Mouse (Mus musculus) neural tube, embryonic 12.5 days (tissue): ENCODE results near the gene Fhl3. TPM values are rescaled to one million over a fixed set of nuclear protein-coding genes. Genes with fewer than 3 reads are reported as not detected.

Experiments used
- ATAC-seq: fragments of 200-750 bp; cut with Nextera tagmentation; 2 replicates; pipeline ENCODE4 v1.8.0; 2017; ENCODE audit warnings: low read depth, mild to moderate bottlenecking, moderate TSS enrichment, moderate library complexity; ENCODE audit not compliant: low FRiP score
- H3K27ac ChIP-seq: fragments of 300-500 bp; sonication (generic); 2 replicates; pipeline ENCODE4 v1.5.1; 2016
- H3K27me3 ChIP-seq: fragments of 300-500 bp; sonication (generic); replicated peaks from 2 replicates; pipeline ENCODE4 v1.6.1; 2016; ENCODE audit warnings: mild to moderate bottlenecking
- H3K36me3 ChIP-seq: fragments of 300-500 bp; sonication (generic); 2 replicates; pipeline ENCODE4 v1.6.1; 2016; ENCODE audit warnings: mild to moderate bottlenecking
- H3K4me1 ChIP-seq: fragments of 300-500 bp; sonication (generic); 2 replicates; pipeline ENCODE4 v1.6.1; 2016
- H3K4me2 ChIP-seq: fragments of 300-500 bp; sonication (generic); replicated peaks from 2 replicates; pipeline ENCODE4 v1.6.1; 2016; ENCODE audit warnings: mild to moderate bottlenecking
- H3K4me3 ChIP-seq: fragments of 300-500 bp; sonication (generic); 2 replicates; pipeline ENCODE4 v1.5.1; 2016
- H3K9ac ChIP-seq: fragments of 300-500 bp; sonication (generic); 2 replicates; pipeline ENCODE4 v1.6.1; 2016; ENCODE audit warnings: mild to moderate bottlenecking
- H3K9me3 ChIP-seq: fragments of 300-500 bp; sonication (generic); 2 replicates; pipeline ENCODE4 v1.6.1; 2016; ENCODE audit warnings: mild to moderate bottlenecking
- WGBS: fragments of 180-500 bp; shearing (Covaris S2); methylation state at CpG from one replicate; pipeline ENCODE4 v1.1.7; 2016; 5-methylcytosine and 5-hydroxymethylcytosine counted together
- polyA plus RNA-seq: library from polyadenylated mRNA; unstranded; fragments of >200 nt; fragmentation: Nextera tagmentation; extraction: Ambion mirVana; gene quantifications from 2 replicates; pipeline ENCODE4 v1.2.1, GENCODE M21; 2016

The Fhl3 gene
- polyA plus RNA-seq, 1 experiment from 2014 or later = 1.6 TPM

DNA sequence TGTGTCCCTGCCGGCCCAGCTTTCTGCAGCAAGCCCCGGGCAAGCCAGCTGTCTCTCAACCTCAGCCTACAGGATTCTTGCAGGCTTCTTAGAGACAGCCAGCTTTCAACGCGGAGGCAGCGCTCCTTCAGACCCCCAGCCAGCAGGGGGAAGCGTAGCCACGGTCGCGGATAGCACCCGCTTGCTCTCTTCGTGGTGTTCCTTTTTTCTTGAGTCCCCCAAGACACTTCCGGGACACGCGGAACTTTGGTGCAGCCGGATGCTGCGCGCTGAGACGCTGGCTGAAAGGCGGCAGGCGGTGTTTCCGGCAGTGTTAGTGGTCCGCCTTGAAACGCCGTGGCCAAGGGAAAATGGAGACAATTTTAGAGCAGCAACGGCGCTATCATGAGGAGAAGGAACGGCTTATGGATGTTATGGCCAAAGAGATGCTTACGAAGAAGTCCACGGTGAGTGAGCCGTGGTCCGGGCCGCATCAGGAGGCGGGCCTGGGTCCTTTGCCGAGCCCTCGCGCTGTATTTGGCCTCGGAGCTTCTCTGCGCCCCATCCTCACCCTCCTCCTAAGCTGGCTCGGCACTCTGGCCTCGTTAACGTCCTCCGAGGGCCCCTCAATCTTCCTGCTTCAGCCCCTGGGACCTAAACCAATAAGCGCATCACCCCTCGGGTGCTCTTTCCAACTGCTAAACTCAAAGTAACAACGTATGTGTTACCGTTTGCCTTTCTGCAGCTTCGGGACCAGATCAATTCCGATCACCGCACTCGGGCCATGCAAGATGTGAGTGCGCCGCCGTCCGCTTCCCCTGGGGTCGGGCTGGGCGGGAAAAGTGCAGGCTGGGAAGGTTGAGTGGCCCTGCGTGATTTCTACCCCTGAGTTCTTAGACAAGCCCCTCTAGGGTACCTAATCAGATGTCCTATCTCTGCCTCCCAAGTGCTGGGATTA is 14.3 kb downstream of the Fhl3 start, which contains the start of gene Sf3a3:
Sf3a3 (plus strand) TSS at position 232 of the 937 bp plus-strand sequence.
- no peak within 1 kb of the TSS for H3K27ac ChIP-seq
- H3K9me3 ChIP-seq = no peaks in the 10 kb centered on the region
- peak; percentile 89 for ATAC-seq
- H3K4me3 ChIP-seq = peak within 1 kb of the TSS; percentile 92
- H3K9ac ChIP-seq = peak within 1 kb of the TSS; percentile 90
- WGBS = under 1% methylated on average over 57 of the region's 57 CpGs
- peaks cover 4% of the 10 kb centered on the region for H3K27me3 ChIP-seq
- peaks cover 32% of the 10 kb centered on the region for H3K36me3 ChIP-seq
- peak within 1 kb of the TSS; percentile 82 for H3K4me2 ChIP-seq
- H3K4me1 ChIP-seq = peaks cover 12% of the 10 kb centered on the region

GRCm38 (mm10) chr4:124719101-124719500 is 18.6 kb downstream of the Fhl3 start:
- no peak overlapping the region for H3K4me3 ChIP-seq
- H3K9me3 ChIP-seq = no peaks in the 10 kb centered on the region
- H3K27ac ChIP-seq = no peak overlapping the region
- WGBS = 93% methylated on average over 4 of the region's 4 CpGs
- H3K27me3 ChIP-seq = no peaks in the 10 kb centered on the region
- H3K36me3 ChIP-seq = peaks cover 70% of the 10 kb centered on the region
- no peak overlapping the region for H3K4me2 ChIP-seq
- peaks cover 8% of the 10 kb centered on the region for H3K4me1 ChIP-seq
- ATAC-seq = no peak
- no peak overlapping the region for H3K9ac ChIP-seq

DNA sequence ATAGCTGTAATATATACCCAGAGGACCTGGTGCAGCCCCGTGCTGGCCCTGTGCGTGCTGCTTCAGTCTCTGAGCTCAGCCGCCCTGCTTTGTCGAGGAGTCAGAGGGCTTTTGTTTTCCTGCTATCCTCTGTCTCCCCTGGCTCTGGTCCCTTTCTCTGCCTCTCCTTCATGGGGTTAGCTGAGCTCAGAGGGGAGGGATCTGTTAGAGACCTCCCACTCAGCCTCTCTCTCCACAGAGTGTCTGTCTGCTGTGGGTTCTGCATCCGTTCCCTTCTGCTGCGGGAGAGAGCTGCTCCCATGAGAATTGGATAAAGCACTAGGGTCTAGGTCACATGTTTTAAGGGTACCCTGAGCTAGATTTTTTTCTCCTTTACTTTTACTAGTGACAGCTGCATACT is 25.6 kb downstream of the Fhl3 start:
- Histone ChIP-seq H3K4me1 (no peaks in the 10 kb centered on the region), H3K27ac (no peak overlapping the region), H3K27me3 (no peaks in the 10 kb centered on the region), H3K4me2 (no peak overlapping the region), H3K9me3 (no peaks in the 10 kb centered on the region), H3K36me3 (peaks cover 94% of the 10 kb centered on the region), H3K9ac (no peak overlapping the region), H3K4me3 (no peak overlapping the region)
- no peak for ATAC-seq
- 92% methylated on average over 6 of the region's 6 CpGs for WGBS

DNA sequence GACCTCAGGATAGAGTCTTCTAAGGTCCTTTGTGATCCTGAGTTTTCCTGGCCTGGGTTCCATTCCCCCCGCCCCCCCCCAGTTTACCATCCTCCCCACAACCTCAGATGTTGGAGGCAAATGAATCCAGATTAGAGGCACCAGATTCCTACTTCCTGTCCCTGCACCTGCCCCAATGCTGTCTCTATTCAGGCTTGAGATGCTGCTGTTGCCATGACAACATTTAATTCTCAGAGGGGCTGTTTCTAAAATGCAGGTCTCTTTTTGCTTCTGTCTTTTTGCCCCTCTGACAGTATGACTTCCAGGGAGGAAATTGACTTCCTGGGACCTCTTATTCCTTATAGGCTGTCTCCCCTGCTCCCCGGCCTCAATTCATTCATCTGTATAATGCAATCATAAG is 36.5 kb downstream of the Fhl3 start:
- Histone ChIP-seq H3K36me3 (peaks cover 18% of the 10 kb centered on the region), H3K4me2 (0 out of 2 replicates have a peak overlapping the region, but pooled peaks have one; percentile 7), H3K4me1 (peaks cover 15% of the 10 kb centered on the region), H3K9ac (no peak overlapping the region), H3K27ac (no peak overlapping the region), H3K4me3 (no peak overlapping the region), H3K9me3 (no peaks in the 10 kb centered on the region), H3K27me3 (no peaks in the 10 kb centered on the region)
- 65% methylated on average over 2 of the region's 2 CpGs for WGBS
- ATAC-seq = no peak

DNA sequence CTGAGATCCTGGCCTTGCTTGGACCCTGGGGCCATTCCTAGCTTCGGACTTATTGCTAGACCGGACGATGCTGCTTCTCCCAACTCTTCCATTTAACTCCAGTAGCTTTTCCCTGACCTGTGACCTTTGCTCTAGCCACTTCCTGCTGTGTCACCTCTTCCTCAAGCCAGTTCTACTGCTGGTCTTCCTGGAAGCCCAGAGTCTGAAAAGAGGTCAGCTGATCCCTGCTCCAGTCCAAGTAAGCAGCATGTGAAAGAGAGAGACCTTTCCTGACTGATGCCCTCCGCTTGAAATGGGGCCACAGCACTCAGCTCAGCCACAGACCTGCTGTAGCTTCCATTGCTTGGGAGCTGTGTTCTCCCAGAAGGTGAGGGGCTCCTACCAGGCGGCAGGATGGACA is 37.0 kb downstream of the Fhl3 start:
- Histone ChIP-seq H3K4me3 (no peak overlapping the region), H3K9me3 (no peaks in the 10 kb centered on the region), H3K4me2 (no peak overlapping the region), H3K27ac (no peak overlapping the region), H3K27me3 (no peaks in the 10 kb centered on the region), H3K36me3 (peaks cover 13% of the 10 kb centered on the region), H3K9ac (no peak overlapping the region), H3K4me1 (peaks cover 20% of the 10 kb centered on the region)
- ATAC-seq = no peak
- 80% methylated on average over 5 of the region's 5 CpGs for WGBS

DNA sequence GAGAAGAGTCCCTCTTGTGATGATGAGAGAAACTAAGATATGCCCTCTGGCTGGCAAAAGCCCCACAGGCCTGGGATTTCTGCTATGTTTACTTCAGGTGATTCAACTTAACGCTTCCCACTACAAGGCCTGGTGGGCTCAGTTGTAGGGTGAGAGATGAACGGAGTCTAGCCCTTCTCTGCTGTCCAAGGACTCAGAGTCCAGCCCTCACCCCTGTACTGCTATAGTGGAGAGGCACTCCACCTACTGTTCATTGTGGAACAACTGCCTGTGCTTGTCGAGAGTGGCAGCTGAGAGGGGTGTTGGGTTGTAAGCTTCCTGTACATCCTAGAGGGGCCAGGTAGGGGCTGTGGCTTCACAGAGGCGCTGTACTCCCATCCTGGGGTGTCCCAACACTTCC is 37.5 kb downstream of the Fhl3 start:
- no peak overlapping the region for H3K4me2 ChIP-seq
- H3K4me3 ChIP-seq = no peak overlapping the region
- H3K36me3 ChIP-seq = peaks cover 8% of the 10 kb centered on the region
- H3K9ac ChIP-seq = no peak overlapping the region
- peaks cover 20% of the 10 kb centered on the region for H3K4me1 ChIP-seq
- ATAC-seq = no peak
- no peaks in the 10 kb centered on the region for H3K9me3 ChIP-seq
- WGBS = 63% methylated on average over 4 of the region's 4 CpGs
- no peaks in the 10 kb centered on the region for H3K27me3 ChIP-seq
- no peak overlapping the region for H3K27ac ChIP-seq

GRCm38 (mm10) chr4:124738783-124739182 is 38.3 kb downstream of the Fhl3 start:
- no peak overlapping the region for H3K9ac ChIP-seq
- no peaks in the 10 kb centered on the region for H3K9me3 ChIP-seq
- no peak for ATAC-seq
- H3K36me3 ChIP-seq = no peaks in the 10 kb centered on the region; the same call in 1 of the 2 replicates
- H3K27ac ChIP-seq = no peak overlapping the region
- no peak overlapping the region for H3K4me2 ChIP-seq
- H3K4me1 ChIP-seq = peaks cover 20% of the 10 kb centered on the region
- WGBS = 66% methylated on average over 1 of the region's 1 CpGs
- no peaks in the 10 kb centered on the region for H3K27me3 ChIP-seq
- no peak overlapping the region for H3K4me3 ChIP-seq

GRCm38 (mm10) chr4:124741376-124742343 is 41.2 kb downstream of the Fhl3 start, which contains the start of gene Inpp5b:
Gene Inpp5b, plus strand, starts transcription at chr4:124741850.
- Histone ChIP-seq H3K27ac (no peak within 1 kb of the TSS), H3K9ac (peak within 1 kb of the TSS; percentile 64), H3K4me2 (peak within 1 kb of the TSS; percentile 79), H3K27me3 (no peaks in the 10 kb centered on the region), H3K36me3 (no peaks in the 10 kb centered on the region), H3K4me3 (peak within 1 kb of the TSS; percentile 54), H3K9me3 (no peaks in the 10 kb centered on the region), H3K4me1 (peaks cover 18% of the 10 kb centered on the region)
- ATAC-seq = peak; percentile 91
- 18% methylated on average over 25 of the region's 25 CpGs for WGBS

- Histone ChIP-seq H3K27ac (no peak overlapping the region), H3K4me2 (no peak overlapping the region; the same call in 1 of the 2 replicates), H3K27me3 (no peaks in the 10 kb centered on the region), H3K4me1 (peaks cover 12% of the 10 kb centered on the region), H3K4me3 (no peak overlapping the region), H3K36me3 (no peaks in the 10 kb centered on the region), H3K9ac (no peak overlapping the region), H3K9me3 (no peaks in the 10 kb centered on the region)
- WGBS = 91% methylated on average over 11 of the region's 11 CpGs
- no peak for ATAC-seq
These were observed 42.3 kb downstream of the Fhl3 start for GRCm38 (mm10) chr4:124742839-124743238.

DNA sequence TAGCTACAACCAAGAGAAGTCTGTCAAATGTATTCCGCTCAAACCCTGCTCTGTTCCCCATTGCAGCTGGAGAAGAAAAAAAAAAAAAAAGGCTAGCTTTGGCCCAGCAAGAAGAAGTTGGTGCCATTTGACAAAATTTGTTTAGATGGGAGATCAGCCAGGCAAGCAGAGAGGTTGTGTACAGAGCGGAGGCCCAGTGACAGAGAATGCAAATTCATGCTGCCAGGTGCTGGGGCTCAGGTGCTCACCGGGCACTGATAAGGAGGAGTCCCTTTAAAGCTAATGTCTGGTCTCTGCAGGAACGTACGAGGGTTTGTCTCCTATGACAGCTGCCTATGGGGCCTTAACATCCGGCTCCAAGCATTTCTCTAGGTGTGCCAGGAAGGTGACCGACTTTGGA is 46.1 kb downstream of the Fhl3 start:
- Histone ChIP-seq H3K9ac (no peak overlapping the region), H3K4me3 (no peak overlapping the region), H3K9me3 (no peaks in the 10 kb centered on the region), H3K27me3 (no peaks in the 10 kb centered on the region; the same call in 1 of the 2 replicates), H3K27ac (no peak overlapping the region), H3K4me1 (peaks cover 11% of the 10 kb centered on the region), H3K4me2 (no peak overlapping the region), H3K36me3 (no peaks in the 10 kb centered on the region)
- WGBS = 83% methylated on average over 7 of the region's 7 CpGs
- ATAC-seq = no peak

DNA sequence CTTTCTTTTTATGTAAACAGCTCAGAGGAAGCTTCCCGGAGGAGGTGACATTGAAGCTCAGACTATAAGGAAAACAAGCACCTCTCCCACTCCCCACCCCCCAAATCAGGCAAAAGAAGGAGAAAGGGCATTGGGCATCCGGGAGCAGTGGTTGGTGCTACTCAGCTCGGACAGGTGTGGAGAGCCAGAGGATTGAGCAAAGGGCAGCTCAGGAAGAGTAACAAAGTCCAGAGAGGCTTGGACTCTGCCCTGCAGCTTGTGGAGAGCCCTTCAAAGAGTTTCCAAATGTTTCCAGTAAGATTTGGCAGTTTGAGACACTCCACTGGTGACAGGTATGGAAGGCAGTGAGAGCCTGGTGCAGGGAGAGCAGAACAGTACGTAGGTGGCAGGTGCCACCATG is 47.4 kb downstream of the Fhl3 start:
- ATAC-seq = no peak
- Histone ChIP-seq H3K27me3 (no peaks in the 10 kb centered on the region; the same call in 1 of the 2 replicates), H3K27ac (no peak overlapping the region), H3K9ac (no peak overlapping the region), H3K4me1 (peaks cover 13% of the 10 kb centered on the region), H3K4me3 (no peak overlapping the region), H3K9me3 (no peaks in the 10 kb centered on the region), H3K36me3 (no peaks in the 10 kb centered on the region), H3K4me2 (no peak overlapping the region)
- 61% methylated on average over 4 of the region's 4 CpGs for WGBS
